Mouse (Mus musculus) olfactory bulb, adult 2 months (tissue): ENCODE results near the gene Prss29. TPM values are rescaled to one million over a fixed set of nuclear protein-coding genes. Genes with fewer than 3 reads are reported as not detected.

ENCODE experiments used
- H3K27ac ChIP-seq: fragments of 200-500 bp; 2 replicates; pipeline ENCODE4 v1.5.1; 2012; ENCODE audit warnings: low read depth, low read length; ENCODE audit not compliant: insufficient read depth
- H3K4me1 ChIP-seq: fragments of 200-500 bp; 2 replicates; pipeline ENCODE4 v1.6.1; 2012; ENCODE audit warnings: low read length; ENCODE audit not compliant: control insufficient read depth, insufficient read depth
- H3K4me3 ChIP-seq: fragments of 200-500 bp; 2 replicates; pipeline ENCODE4 v1.5.1; 2012; ENCODE audit warnings: mild to moderate bottlenecking, low read depth, low read length, moderate library complexity; ENCODE audit not compliant: insufficient read depth
- CTCF ChIP-seq: fragments of 200-500 bp; IDR thresholded peaks from 2 replicates; pipeline ENCODE4 v1.5.1; 2012; ENCODE audit warnings: low read depth, mild to moderate bottlenecking, low read length, moderate library complexity; ENCODE audit not compliant: insufficient read depth
- POLR2A ChIP-seq: fragments of 200-500 bp; IDR thresholded peaks from 2 replicates; pipeline ENCODE4 v1.6.1; 2012; ENCODE audit warnings: mild to moderate bottlenecking, low read depth, low read length, moderate library complexity; ENCODE audit not compliant: insufficient read depth
- WGBS: fragments of 180-500 bp; shearing (Covaris S2); methylation state at CpG from one replicate; pipeline ENCODE4 v1.1.7; 2018; 5-methylcytosine and 5-hydroxymethylcytosine counted together
- polyA plus RNA-seq: library from polyadenylated mRNA; stranded (reverse); fragments of >200 nt; gene quantifications from 2 replicates; pipeline ENCODE4 v1.2.4, GENCODE M21; 2012; ENCODE audit warnings: low replicate concordance; ENCODE audit not compliant: missing spikeins, insufficient read depth, insufficient read length

Gene Prss29
- polyA plus RNA-seq, 1 experiment = not detected

- H3K27ac ChIP-seq = no peak overlapping the region
- peak; percentile 36; the same call in 1 of the 2 replicates for TF ChIP-seq CTCF
- TF ChIP-seq POLR2A = no peak
- no peak overlapping the region for H3K4me3 ChIP-seq
- no peaks in the 10 kb centered on the region for H3K4me1 ChIP-seq
- 14% methylated on average over 3 of the region's 3 CpGs for WGBS
These were observed 33.4 kb upstream of the Prss29 start for GRCm38 (mm10) chr17:25285033-25285432.

GRCm38 (mm10) chr17:25288842-25289241, 29.6 kb upstream of the Prss29 start:
- no peak overlapping the region for H3K4me3 ChIP-seq
- no peaks in the 10 kb centered on the region for H3K4me1 ChIP-seq
- TF ChIP-seq POLR2A (no peak), CTCF (no peak)
- WGBS = 11% methylated on average over 4 of the region's 4 CpGs
- no peak overlapping the region for H3K27ac ChIP-seq

- Histone ChIP-seq H3K4me3 (no peak overlapping the region), H3K4me1 (no peaks in the 10 kb centered on the region), H3K27ac (no peak overlapping the region)
- no peak for TF ChIP-seq POLR2A
- no peak for TF ChIP-seq CTCF
- WGBS = 34% methylated on average over 4 of the region's 4 CpGs
These were observed 28.0 kb upstream of the Prss29 start for GRCm38 (mm10) chr17:25290411-25290810.

GRCm38 (mm10) chr17:25293495-25293894, 25.0 kb upstream of the Prss29 start:
- Histone ChIP-seq H3K4me1 (no peaks in the 10 kb centered on the region), H3K4me3 (no peak overlapping the region), H3K27ac (no peak overlapping the region)
- WGBS = 85% methylated on average over 5 of the region's 5 CpGs
- no peak for TF ChIP-seq CTCF

- WGBS = 85% methylated on average over 1 of the region's 1 CpGs
- no peak for TF ChIP-seq CTCF
- TF ChIP-seq POLR2A = no peak
These were observed 24.3 kb upstream of the Prss29 start for GRCm38 (mm10) chr17:25294111-25294510.

GRCm38 (mm10) chr17:25298094-25298493, 20.4 kb upstream of the Prss29 start, which contains the start of gene Prss34:
Prss34 (plus strand) TSS chr17:25298394.
- TF ChIP-seq CTCF (no peak), POLR2A (no peak)
- H3K4me1 ChIP-seq = no peaks in the 10 kb centered on the region
- no peak within 1 kb of the TSS for H3K4me3 ChIP-seq
- 85% methylated on average over 5 of the region's 5 CpGs for WGBS
- H3K27ac ChIP-seq = no peak within 1 kb of the TSS

More at GRCm38 (mm10) chr17:25294111-25294510, 24.3 kb upstream of the Prss29 start:
- Histone ChIP-seq H3K27ac (no peak overlapping the region), H3K4me1 (no peaks in the 10 kb centered on the region), H3K4me3 (no peak overlapping the region)

GRCm38 (mm10) chr17:25308346-25308745, 10.1 kb upstream of the Prss29 start, which contains the start of gene Prss28:
Prss28 (plus strand) TSS chr17:25308646.
- no peak within 1 kb of the TSS for H3K4me3 ChIP-seq
- no peak for TF ChIP-seq POLR2A
- no peak for TF ChIP-seq CTCF
- H3K27ac ChIP-seq = no peak within 1 kb of the TSS
- no peaks in the 10 kb centered on the region for H3K4me1 ChIP-seq
- WGBS = 82% methylated on average over 4 of the region's 4 CpGs

GRCm38 (mm10) chr17:25320819-25321218, 2.4 kb downstream of the Prss29 start:
- H3K4me1 ChIP-seq = no peaks in the 10 kb centered on the region
- 84% methylated on average over 8 of the region's 8 CpGs for WGBS
- TF ChIP-seq POLR2A (no peak), CTCF (no peak)

GRCm38 (mm10) chr17:25322930-25323329, 4.5 kb downstream of the Prss29 start:
- 13% methylated on average over 2 of the region's 2 CpGs for WGBS
- no peak for TF ChIP-seq POLR2A
- no peak for TF ChIP-seq CTCF

More at GRCm38 (mm10) chr17:25320819-25321218, 2.4 kb downstream of the Prss29 start:
- Histone ChIP-seq H3K27ac (no peak overlapping the region), H3K4me3 (no peak overlapping the region)

GRCm38 (mm10) chr17:25332321-25332720, 13.9 kb downstream of the Prss29 start:
- WGBS = 80% methylated on average over 9 of the region's 9 CpGs
- Histone ChIP-seq H3K4me3 (no peak overlapping the region), H3K27ac (no peak overlapping the region), H3K4me1 (no peaks in the 10 kb centered on the region)
- TF ChIP-seq CTCF = no peak
- no peak for TF ChIP-seq POLR2A

More at GRCm38 (mm10) chr17:25322930-25323329, 4.5 kb downstream of the Prss29 start:
- H3K27ac ChIP-seq = no peak overlapping the region
- H3K4me1 ChIP-seq = no peaks in the 10 kb centered on the region
- H3K4me3 ChIP-seq = no peak overlapping the region
